Mouse (Mus musculus): Measurements from ENCODE around the gene Sept4. TPM values are rescaled to one million over a fixed set of nuclear protein-coding genes. Genes with fewer than 3 reads are reported as not detected.

The Sept4 gene
- polyA plus RNA-seq, 1 experiment from 2014 or later = 8.0 TPM

DNA sequence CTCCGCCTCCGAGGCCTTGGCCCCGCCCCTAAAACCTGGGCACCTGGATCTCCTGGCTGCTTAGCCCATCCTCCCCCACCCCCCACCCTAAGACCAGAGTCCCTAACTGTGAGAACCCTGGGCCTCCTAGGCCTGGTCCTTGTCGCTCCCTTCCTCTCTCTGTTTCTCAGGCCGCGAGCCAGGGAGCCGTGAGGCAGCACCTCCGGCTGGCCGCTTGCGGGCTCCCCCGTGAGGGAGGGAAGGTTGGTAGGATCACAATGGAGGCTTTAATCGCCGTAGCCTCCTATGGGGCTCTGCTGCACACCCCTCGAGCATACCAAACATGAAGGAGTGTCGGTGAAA lies 23.6 kb downstream of the Sept4 start:
- H3K9ac ChIP-seq (ENCODE audit: low read length) = peak overlapping the region; percentile 85
- H3K4me3 ChIP-seq (ENCODE audit: low read depth, low read length) = peak overlapping the region; percentile 81
- DNase-seq (ENCODE audit: low spot score) (no peak), ATAC-seq (replicated peaks; ENCODE audit: low FRiP score) (no peak; the same call in 1 of the 2 replicates)
- peaks cover 25% of the 10 kb centered on the region; the same call in 1 of the 2 replicates for H3K4me1 ChIP-seq (replicated peaks; ENCODE audit: control insufficient read depth, insufficient read depth, low read length)
- 0% methylated on average over 12 of the region's 15 CpGs for WGBS
- H3K4me2 ChIP-seq (ENCODE audit: low read depth, low read length, severe bottlenecking) = peak overlapping the region; percentile 85
- H3K36me3 ChIP-seq (ENCODE audit: control insufficient read depth, insufficient read depth, low read length) = no peaks in the 10 kb centered on the region; the same call in 1 of the 2 replicates
- no peaks in the 10 kb centered on the region for H3K9me3 ChIP-seq (ENCODE audit: control insufficient read depth, low read length)
- H3K27ac ChIP-seq (ENCODE audit: low read depth, low read length) = peak overlapping the region; percentile 73
- H3K27me3 ChIP-seq (ENCODE audit: control insufficient read depth, insufficient read depth, low read length) = no peaks in the 10 kb centered on the region

DNA sequence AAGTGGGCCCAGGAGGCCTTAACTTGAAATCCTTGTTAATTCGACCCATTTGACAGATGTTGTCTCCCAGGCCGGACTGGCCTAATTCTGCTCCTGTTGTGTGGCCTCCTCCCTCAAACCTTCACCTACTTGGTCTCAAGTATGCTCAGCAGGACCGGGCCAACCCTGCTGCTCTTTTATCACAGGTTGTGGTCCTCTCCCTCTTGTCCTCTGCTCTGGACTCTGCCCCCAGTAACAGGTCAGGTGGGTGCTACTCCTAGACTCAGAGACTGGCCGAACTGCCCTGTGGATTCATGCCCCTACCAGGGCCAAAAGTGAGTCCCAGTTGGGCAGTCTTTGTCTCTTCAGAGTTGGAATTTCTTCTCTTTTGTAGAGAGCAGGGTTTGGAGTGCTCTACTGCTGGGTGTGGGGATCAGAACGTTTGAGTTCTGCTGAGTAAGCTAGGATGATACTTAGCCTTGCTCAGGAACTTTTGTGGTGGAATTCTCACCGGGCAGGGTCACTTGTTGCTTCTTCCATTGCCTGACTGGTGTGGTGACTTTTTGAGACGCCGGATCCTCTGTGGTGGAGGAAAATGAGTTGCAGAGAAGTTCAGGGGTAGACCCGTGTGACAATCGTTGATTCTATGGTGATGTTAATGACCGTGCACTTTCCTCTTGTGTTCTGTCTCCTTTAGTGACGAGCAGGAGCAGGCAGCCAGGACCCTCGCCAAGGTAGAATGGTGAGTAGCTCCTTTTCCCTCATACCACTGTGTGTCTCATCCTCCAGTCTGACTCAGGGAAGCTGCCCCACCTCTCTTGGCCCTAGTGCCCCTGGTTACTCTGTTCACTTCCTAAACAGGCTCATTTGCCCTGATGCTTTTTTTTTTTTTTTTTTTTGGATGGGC lies 24.3 kb downstream of the Sept4 start:
- peak overlapping the region; percentile 81 for H3K4me3 ChIP-seq (ENCODE audit: low read depth, low read length)
- H3K27me3 ChIP-seq (ENCODE audit: control insufficient read depth, insufficient read depth, low read length) = no peaks in the 10 kb centered on the region
- H3K27ac ChIP-seq (ENCODE audit: low read depth, low read length) = peak overlapping the region; percentile 73
- no peak for ATAC-seq (replicated peaks; ENCODE audit: low FRiP score)
- no peak for DNase-seq (ENCODE audit: low spot score)
- H3K36me3 ChIP-seq (ENCODE audit: control insufficient read depth, insufficient read depth, low read length) = no peaks in the 10 kb centered on the region; the same call in 1 of the 2 replicates
- peak overlapping the region; percentile 85 for H3K9ac ChIP-seq (ENCODE audit: low read length)
- H3K9me3 ChIP-seq (ENCODE audit: control insufficient read depth, low read length) = no peaks in the 10 kb centered on the region
- 46% methylated on average over 13 of the region's 13 CpGs for WGBS
- peaks cover 25% of the 10 kb centered on the region; the same call in 1 of the 2 replicates for H3K4me1 ChIP-seq (replicated peaks; ENCODE audit: control insufficient read depth, insufficient read depth, low read length)
- peak overlapping the region; percentile 85 for H3K4me2 ChIP-seq (ENCODE audit: low read depth, low read length, severe bottlenecking)

DNA sequence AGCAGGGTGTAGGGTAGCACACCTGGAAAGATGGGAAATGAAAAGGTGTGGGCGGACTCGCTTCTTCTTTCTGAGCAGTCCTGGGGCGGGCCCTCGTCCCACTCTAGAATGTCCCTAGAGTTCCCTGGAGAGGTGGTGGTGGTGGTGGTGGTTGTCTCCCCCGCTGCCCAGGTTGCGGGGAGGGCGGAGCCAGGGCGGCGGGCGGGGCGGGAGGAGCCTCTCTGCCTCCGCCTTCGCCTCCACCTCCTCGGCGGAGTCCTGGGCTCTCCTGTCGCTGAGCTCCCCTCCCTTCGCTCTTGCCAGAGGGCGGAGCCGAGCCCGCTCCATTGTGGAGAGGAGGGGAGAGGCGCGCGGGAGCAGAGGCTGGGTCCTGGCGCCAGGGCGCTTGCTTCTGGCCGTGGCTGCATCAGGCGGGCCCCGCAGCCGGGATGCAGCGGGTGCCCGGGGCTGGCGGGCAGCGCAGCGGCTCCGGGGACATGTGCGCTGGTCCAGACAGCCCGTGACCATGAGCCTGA lies 26.7 kb downstream of the Sept4 start:
- 2% methylated on average over 29 of the region's 37 CpGs for WGBS
- Histone ChIP-seq H3K4me2 (ENCODE audit: low read depth, low read length, severe bottlenecking) (peak overlapping the region; percentile 92), H3K9me3 (ENCODE audit: control insufficient read depth, low read length) (no peaks in the 10 kb centered on the region), H3K4me1 (replicated peaks; ENCODE audit: control insufficient read depth, insufficient read depth, low read length) (peaks cover 21% of the 10 kb centered on the region; the same call in 1 of the 2 replicates), H3K4me3 (ENCODE audit: low read depth, low read length) (peak overlapping the region; percentile 72), H3K27ac (ENCODE audit: low read depth, low read length) (peak overlapping the region; percentile 71), H3K27me3 (ENCODE audit: control insufficient read depth, insufficient read depth, low read length) (no peaks in the 10 kb centered on the region), H3K9ac (ENCODE audit: low read length) (peak overlapping the region; percentile 94), H3K36me3 (ENCODE audit: control insufficient read depth, insufficient read depth, low read length) (peaks cover 5% of the 10 kb centered on the region)
- DNase-seq (ENCODE audit: low spot score) (peak; percentile 94), ATAC-seq (replicated peaks; ENCODE audit: low FRiP score) (peak; percentile 59)

DNA sequence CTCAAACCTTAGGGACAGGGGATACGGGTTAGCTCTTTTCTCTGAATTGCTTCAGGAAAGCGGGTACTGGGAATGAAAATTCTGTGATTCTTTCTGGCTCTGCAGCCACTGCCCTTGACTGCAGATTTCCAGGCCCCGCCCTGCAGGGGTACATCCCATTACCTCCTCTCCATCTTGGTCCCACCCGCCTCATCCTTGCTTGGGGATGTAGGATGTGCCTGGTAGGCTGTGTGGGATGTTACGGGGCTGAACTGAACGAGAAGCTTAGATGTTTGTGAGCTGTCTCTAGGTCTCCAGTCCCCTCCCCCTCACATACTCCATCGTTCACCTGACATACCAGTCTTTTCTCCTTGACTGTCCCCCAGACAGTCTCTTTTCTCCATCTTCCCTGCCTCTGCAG lies 27.3 kb downstream of the Sept4 start:
- WGBS = 9% methylated on average over 7 of the region's 7 CpGs
- peaks cover 18% of the 10 kb centered on the region; the same call in 1 of the 2 replicates for H3K4me1 ChIP-seq (replicated peaks; ENCODE audit: control insufficient read depth, insufficient read depth, low read length)
- DNase-seq (ENCODE audit: low spot score) = no peak
- no peaks in the 10 kb centered on the region for H3K9me3 ChIP-seq (ENCODE audit: control insufficient read depth, low read length)
- H3K9ac ChIP-seq (ENCODE audit: low read length) = peak overlapping the region; percentile 94
- no peaks in the 10 kb centered on the region for H3K27me3 ChIP-seq (ENCODE audit: control insufficient read depth, insufficient read depth, low read length)
- no peak for ATAC-seq (replicated peaks; ENCODE audit: low FRiP score)
- H3K4me3 ChIP-seq (ENCODE audit: low read depth, low read length) = peak overlapping the region; percentile 72
- H3K27ac ChIP-seq (ENCODE audit: low read depth, low read length) = peak overlapping the region; percentile 71
- H3K36me3 ChIP-seq (ENCODE audit: control insufficient read depth, insufficient read depth, low read length) = peaks cover 10% of the 10 kb centered on the region
- H3K4me2 ChIP-seq (ENCODE audit: low read depth, low read length, severe bottlenecking) = peak overlapping the region; percentile 92

DNA sequence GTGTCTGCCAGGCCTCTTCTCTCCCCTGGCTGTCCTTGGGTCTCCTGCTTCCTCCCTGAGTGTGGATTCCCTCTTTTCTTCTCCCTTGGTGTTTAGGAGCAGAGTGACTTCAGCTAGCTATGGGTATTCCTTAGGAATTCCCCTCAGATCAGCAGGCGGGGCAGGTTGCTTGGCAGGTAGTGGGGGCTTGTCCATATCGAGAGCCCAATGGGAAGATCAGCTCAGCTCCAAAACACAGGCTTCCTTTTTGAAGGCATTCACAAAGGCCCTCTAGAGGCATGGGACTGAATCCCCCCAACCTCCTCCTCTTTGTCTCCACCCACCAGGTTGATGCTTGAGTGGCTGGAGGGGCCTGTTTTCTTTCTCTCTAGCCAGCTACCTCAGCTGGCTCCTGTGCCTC lies 27.8 kb downstream of the Sept4 start:
- peak overlapping the region; percentile 72 for H3K4me3 ChIP-seq (ENCODE audit: low read depth, low read length)
- peaks cover 18% of the 10 kb centered on the region; the same call in 1 of the 2 replicates for H3K4me1 ChIP-seq (replicated peaks; ENCODE audit: control insufficient read depth, insufficient read depth, low read length)
- H3K27me3 ChIP-seq (ENCODE audit: control insufficient read depth, insufficient read depth, low read length) = no peaks in the 10 kb centered on the region
- H3K27ac ChIP-seq (ENCODE audit: low read depth, low read length) = 0 out of 2 replicates have a peak overlapping the region, but pooled peaks have one; percentile 20
- 27% methylated on average over 2 of the region's 2 CpGs for WGBS
- H3K9me3 ChIP-seq (ENCODE audit: control insufficient read depth, low read length) = no peaks in the 10 kb centered on the region
- peak overlapping the region; percentile 94 for H3K9ac ChIP-seq (ENCODE audit: low read length)
- no peak for ATAC-seq (replicated peaks; ENCODE audit: low FRiP score)
- peaks cover 11% of the 10 kb centered on the region for H3K36me3 ChIP-seq (ENCODE audit: control insufficient read depth, insufficient read depth, low read length)
- peak overlapping the region; percentile 92 for H3K4me2 ChIP-seq (ENCODE audit: low read depth, low read length, severe bottlenecking)
- DNase-seq (ENCODE audit: low spot score) = no peak

DNA sequence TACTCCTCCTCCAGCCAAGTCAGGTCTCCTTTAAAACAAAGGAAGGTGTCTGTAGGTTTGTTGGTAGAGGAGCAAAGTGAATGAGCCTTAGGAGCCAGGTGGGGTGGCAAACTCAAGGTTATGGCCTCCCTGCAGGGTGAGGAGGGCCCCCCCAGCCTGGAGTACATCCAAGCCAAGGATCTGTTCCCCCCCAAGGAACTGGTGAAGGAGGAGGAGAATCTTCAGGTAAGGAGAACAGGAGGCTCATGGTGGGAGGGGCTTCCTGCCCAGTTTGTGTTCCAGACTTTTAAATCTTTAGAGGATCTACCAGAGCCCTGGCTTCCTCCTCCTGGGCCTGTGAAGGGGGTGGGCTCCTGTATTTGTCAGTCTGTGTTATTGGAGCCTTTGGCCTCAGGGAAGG lies 28.4 kb downstream of the Sept4 start:
- Histone ChIP-seq H3K27me3 (ENCODE audit: control insufficient read depth, insufficient read depth, low read length) (no peaks in the 10 kb centered on the region), H3K27ac (ENCODE audit: low read depth, low read length) (no peak overlapping the region)

DNA sequence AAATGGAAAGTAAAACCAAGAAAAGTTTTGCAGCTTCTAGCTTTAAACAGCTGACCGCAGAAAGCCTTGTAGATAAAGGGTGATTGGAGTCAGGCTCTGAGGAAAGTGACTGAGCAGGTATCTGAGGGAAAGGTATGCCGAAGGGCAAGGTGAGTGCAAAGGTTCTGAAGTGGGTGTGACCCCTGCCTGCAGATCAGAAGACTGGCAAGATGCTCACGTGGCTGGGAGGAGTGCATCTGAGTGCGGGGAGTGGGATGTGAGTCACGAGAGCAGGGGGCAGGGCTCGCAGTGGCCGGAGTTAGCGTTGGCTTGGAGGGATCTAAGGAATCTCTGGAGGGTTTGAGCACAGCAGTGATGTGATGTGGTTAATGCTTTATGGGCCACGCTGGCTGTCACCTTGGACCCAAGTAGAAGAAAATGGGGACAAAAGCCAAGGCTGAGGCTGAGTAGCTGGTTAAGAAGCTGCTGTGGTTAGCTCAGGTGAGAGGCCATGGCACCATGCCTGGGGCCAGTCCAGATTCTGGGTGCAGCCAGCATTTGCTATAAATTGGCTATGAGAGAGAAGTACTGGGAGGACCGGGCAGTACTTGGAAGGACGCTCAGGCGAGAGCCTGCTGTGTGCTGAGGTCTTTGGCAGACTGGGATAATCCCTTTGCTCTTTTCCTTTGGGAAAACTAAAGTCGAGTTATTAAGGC lies 30.8 kb downstream of the Sept4 start:
- no peak overlapping the region for H3K9ac ChIP-seq (ENCODE audit: low read length)
- ATAC-seq (replicated peaks; ENCODE audit: low FRiP score) = no peak
- DNase-seq (ENCODE audit: low spot score) = no peak
- H3K4me1 ChIP-seq (replicated peaks; ENCODE audit: control insufficient read depth, insufficient read depth, low read length) = peaks cover 7% of the 10 kb centered on the region; the same call in 1 of the 2 replicates
- WGBS = 88% methylated on average over 13 of the region's 13 CpGs
- peaks cover 24% of the 10 kb centered on the region for H3K36me3 ChIP-seq (ENCODE audit: control insufficient read depth, insufficient read depth, low read length)
- H3K27ac ChIP-seq (ENCODE audit: low read depth, low read length) = no peak overlapping the region
- no peaks in the 10 kb centered on the region for H3K27me3 ChIP-seq (ENCODE audit: control insufficient read depth, insufficient read depth, low read length)
- H3K4me2 ChIP-seq (ENCODE audit: low read depth, low read length, severe bottlenecking) = no peak overlapping the region
- H3K9me3 ChIP-seq (ENCODE audit: control insufficient read depth, low read length) = no peaks in the 10 kb centered on the region
- no peak overlapping the region for H3K4me3 ChIP-seq (ENCODE audit: low read depth, low read length)

More for the DNA sequence above, 28.4 kb downstream of the Sept4 start:
- no peaks in the 10 kb centered on the region for H3K9me3 ChIP-seq (ENCODE audit: control insufficient read depth, low read length)
- H3K9ac ChIP-seq (ENCODE audit: low read length) = peak overlapping the region; percentile 94; the same call in 1 of the 2 replicates
- ATAC-seq (replicated peaks; ENCODE audit: low FRiP score) (no peak), DNase-seq (ENCODE audit: low spot score) (no peak)
- peak overlapping the region; percentile 72; the same call in 1 of the 2 replicates for H3K4me3 ChIP-seq (ENCODE audit: low read depth, low read length)
- peaks cover 18% of the 10 kb centered on the region; the same call in 1 of the 2 replicates for H3K4me1 ChIP-seq (replicated peaks; ENCODE audit: control insufficient read depth, insufficient read depth, low read length)
- H3K4me2 ChIP-seq (ENCODE audit: low read depth, low read length, severe bottlenecking) = peak overlapping the region; percentile 92; the same call in 1 of the 2 replicates
- H3K36me3 ChIP-seq (ENCODE audit: control insufficient read depth, insufficient read depth, low read length) = peaks cover 11% of the 10 kb centered on the region

DNA sequence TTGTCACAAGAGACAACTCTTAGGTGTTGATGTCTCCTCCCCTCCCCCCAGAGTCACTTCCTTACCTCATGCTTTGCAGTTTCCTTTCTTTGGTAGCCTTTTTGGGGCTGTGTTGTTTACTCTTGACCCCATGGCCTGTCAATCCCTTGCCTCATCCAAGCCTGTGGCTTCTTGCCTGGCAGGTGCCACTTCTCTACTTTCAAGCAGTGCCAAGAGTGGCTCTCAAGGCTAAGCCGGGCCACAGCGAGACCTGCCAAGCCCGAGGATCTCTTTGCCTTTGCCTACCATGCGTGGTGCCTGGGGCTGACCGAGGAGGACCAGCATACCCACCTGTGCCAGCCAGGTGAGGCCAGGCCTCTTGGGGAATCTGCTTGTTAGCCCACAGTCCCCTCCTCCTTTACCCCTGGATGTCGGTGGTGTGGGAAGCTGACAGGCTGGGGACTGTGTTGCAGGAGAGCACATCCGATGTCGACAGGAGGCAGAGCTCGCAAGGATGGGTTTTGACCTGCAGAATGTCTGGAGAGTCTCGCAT lies 31.7 kb downstream of the Sept4 start:
- Histone ChIP-seq H3K4me1 (replicated peaks; ENCODE audit: control insufficient read depth, insufficient read depth, low read length) (0 out of 2 replicates have a peak, but pooled peaks cover 7% of the 10 kb centered on the region), H3K36me3 (ENCODE audit: control insufficient read depth, insufficient read depth, low read length) (peaks cover 32% of the 10 kb centered on the region), H3K9ac (ENCODE audit: low read length) (no peak overlapping the region), H3K4me2 (ENCODE audit: low read depth, low read length, severe bottlenecking) (no peak overlapping the region), H3K9me3 (ENCODE audit: control insufficient read depth, low read length) (no peaks in the 10 kb centered on the region), H3K4me3 (ENCODE audit: low read depth, low read length) (no peak overlapping the region), H3K27ac (ENCODE audit: low read depth, low read length) (no peak overlapping the region), H3K27me3 (ENCODE audit: control insufficient read depth, insufficient read depth, low read length) (no peaks in the 10 kb centered on the region)
- WGBS = 94% methylated on average over 10 of the region's 10 CpGs
- DNase-seq (ENCODE audit: low spot score) = peak; percentile 42
- ATAC-seq (replicated peaks; ENCODE audit: low FRiP score) = no peak

Data from forebrain, embryonic 11.5 days (tissue).